Comparison of ENCODE assay signal across 1 mouse cellular context in the genomic region with DNA sequence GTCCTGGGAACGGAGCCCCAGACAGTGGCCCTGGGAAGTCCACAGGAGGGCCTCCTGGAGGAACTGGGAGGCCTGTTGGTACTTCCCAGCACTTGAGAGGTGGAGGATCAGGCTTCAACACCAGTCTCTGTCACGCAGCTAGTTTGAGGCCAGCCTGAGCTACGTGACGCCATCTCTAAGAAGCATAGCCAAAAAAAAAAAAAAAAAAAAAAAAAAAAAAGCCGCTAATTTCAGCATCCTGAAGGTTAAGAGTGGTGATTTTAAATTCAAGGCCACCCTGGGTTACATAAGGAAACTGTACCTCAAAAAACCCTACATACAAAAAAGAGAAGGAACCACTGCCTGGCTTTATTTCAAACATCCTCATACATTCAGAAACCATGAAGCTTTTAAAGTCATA.
A peak's percentile ranks its signal among the peaks of the same experiment; 100 is the strongest.
TF ChIP-seq lines count a peak whose summit lies in the region.

No protein-coding gene starts in this region.

TF ChIP-seq in ES-E14, 5 proteins besides CTCF, POLR2A, EP300 and RAD21:
- TF ChIP-seq CHD2 (IDR thresholded peaks at IDR 0.05; ENCODE audit: low read depth, low read length) (no peak), ZNF384 (IDR thresholded peaks at IDR 0.05; ENCODE audit: low read depth, low read length) (0 out of 2 replicates have a peak, but pooled peaks have one; percentile 40)
